Mouse (Mus musculus) adrenal gland, adult 8-10 months (tissue): ENCODE results near the gene Rptor. TPM values are rescaled to one million over a fixed set of nuclear protein-coding genes. Genes with fewer than 3 reads are reported as not detected.

Source experiments
- DNase-seq: peaks from one replicate; pipeline ENCODE4 v3.0.0; 2022
- total RNA-seq, 4 experiments: library from RNA; stranded (reverse); gene quantifications; 2 replicates each; pipeline ENCODE4 v1.2.4; 2022

Gene Rptor
- total RNA-seq, 4 experiments from 2014 or later = 57.6 to 74.5 (median 59.9) TPM

- DNase-seq = no peak
Observed at GRCm38 (mm10) chr11:119738990-119739846, 136.5 kb downstream of the Rptor start.

- DNase-seq = no peak
Observed at GRCm38 (mm10) chr11:119741401-119741800, 138.7 kb downstream of the Rptor start.

GRCm38 (mm10) chr11:119744436-119744835 is 141.7 kb downstream of the Rptor start:
- DNase-seq = no peak

DNA sequence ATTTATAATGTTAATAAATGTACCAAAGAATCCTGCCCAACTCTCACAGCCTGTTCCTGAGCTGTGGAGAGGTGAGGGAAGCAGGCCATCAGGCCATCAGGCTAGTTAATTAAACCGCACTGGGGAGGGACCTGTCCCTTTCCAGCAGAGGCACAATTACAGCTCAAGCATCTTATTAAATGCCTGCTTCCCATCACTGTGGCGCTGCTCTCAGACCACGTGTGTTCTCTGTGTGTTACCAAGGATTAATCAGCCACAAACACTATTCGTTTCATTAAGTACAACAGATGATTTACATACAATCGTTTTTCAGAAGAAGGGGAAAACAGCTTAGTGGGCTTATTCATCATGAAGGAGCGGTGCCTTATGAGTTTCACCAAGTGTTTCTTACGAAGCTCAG is 142.6 kb downstream of the Rptor start:
- DNase-seq = no peak

DNA sequence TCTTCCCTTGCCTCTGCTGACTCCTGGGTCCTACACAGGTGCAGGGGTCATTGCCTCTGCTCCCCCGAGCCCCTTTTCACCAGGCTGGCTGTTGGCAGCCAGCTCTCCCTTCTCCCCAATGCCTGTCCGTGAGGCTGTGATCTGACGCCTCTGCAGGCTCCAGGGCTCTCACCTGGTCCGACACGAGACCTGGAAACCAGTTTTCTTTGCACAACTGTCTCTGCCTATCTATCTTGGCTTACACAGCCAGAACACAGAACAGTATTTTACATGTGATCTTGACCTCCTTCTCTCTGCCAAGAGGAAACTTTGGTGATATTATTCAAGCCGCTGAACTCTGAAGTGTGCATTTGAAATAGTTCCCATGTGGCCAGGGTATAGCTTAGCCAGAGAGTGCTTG is 151.8 kb downstream of the Rptor start:
- no peak for DNase-seq

GRCm38 (mm10) chr11:119758214-119758613 is 155.5 kb downstream of the Rptor start:
- DNase-seq = no peak

GRCm38 (mm10) chr11:119758705-119759327 is 156.1 kb downstream of the Rptor start:
- no peak for DNase-seq

DNA sequence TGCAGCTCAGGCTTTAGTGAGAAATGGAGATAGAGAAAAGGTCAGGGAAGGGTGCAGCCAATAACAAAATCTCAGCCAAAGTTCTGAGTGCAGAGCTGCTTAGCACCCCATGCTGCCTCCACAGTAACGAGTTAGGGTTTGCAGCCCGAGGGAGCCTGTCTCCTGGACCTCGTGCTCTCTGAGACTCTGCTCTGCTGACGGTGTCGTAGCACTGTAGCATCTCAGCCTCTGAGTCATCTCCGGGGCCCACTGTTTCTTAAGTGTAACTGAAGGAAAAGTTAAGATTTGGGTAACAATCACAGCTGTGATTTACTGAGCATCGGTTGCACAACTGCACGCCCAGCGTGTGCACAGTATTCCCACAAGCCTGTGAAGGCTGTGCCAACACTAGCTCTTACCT is 160.2 kb downstream of the Rptor start:
- DNase-seq = no peak

DNA sequence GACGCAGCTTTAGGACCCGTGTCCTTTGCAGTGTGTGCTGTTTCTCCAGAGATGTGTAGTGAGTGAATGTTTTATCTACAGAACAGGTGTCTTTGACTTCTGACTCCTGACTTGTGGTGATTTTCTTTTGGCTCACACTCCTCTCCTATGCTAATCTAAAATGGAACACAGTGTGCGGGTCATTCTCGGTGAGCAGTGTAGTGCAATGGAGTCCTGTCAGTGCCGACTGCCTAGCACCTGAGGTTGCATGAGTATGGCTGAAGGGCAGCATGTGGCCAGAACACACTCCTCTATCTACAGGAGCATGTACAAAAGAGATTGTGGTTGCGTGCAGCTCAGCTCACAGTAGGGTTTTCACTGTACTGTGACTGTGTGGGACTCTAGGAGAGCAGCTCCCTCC is 163.3 kb downstream of the Rptor start:
- DNase-seq = no peak

DNA sequence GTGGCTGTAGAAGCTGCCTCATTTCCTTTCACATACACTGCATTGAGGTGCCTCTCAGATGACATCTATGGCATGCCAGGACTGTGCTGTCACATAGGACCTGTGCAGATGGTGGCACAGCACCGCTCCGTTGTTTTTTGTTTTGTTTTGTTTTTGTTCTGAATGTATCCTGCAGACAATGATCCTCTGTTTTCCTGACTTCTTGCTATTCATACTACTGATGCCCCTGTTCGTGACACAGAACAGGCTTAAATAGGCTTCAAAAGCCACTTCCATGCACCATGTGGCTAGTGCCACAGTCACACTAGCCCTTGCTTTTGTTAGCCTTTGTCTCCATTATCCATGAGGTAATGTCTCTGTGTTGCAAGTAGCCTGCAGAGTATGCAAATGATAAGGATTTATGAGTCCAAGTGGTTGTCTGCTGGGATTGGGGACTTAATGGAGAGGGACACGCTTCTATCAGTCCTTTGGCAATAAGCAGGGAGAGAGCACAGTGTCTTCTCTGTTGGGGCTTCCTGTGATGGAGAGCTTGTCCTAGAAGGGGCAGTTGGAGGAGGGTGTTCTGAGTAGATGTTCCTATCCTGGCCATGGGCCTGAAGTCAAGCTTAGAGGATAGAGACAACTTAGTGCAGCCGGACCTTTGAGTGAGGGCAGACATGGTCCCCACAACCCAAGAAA is 164.2 kb downstream of the Rptor start:
- no peak for DNase-seq

DNA sequence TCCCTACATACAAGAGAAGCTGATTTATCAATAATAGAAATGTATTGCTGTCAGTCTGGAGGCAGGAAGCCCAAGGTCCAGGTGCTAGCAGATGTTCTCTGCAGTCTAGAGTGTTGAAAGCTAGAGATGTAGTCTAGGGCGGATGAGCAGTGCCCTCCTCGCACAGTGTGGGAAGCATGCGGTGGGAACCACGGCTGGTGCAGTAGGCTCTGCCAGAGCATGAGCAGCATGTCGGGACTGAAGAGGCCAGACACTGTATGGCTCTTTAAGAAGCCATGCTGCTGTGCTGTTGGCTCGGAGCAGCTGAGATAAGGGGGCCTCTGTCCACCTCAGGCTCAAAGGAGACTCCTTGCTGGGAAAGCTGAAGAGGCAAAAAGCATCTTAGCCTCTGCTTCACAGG is 164.8 kb downstream of the Rptor start:
- DNase-seq = no peak

GRCm38 (mm10) chr11:119768511-119768910 is 165.8 kb downstream of the Rptor start:
- no peak for DNase-seq

DNA sequence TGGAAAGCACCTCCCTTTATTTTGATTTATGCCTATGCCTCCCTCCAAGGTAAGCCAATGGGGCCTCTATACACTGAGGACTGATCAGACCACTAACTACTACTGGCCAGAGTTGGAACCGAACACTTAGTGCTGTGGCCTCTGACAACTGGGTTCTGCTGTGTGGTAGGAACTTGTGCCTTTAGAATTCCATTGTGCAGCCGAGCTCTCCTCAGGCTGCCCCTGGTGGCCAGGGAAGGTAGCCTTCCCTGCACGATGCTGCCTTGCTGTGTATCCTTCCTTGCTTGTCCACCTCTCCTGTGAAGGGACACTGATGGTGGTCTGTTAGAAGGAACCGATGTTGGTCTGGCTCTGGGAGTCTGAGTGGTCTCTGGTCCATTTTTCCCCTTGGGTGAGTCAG is 167.0 kb downstream of the Rptor start:
- no peak for DNase-seq

GRCm38 (mm10) chr11:119770985-119771384 is 168.3 kb downstream of the Rptor start:
- DNase-seq = no peak

DNA sequence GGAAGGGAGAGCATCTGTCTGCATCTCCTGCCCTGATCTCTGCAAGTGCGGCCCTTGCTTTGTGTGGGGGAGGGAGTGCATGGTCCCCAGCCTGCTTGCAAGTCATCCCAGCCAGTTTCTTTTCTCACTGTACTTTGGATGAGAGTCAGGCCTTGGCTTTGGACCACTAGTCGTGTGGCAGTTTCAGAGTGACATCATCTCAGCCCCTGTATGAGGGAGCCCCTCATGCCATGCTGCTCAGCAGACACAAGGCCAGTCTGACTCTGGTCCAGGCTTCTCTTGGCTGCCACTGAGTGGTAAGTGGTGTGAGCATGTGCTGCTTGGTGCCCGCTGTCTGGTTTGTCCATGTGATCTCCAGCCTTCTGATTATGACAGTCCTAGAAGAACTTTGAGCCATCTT is 170.2 kb downstream of the Rptor start:
- no peak for DNase-seq

- no peak for DNase-seq
Observed at GRCm38 (mm10) chr11:119775076-119775760, 172.5 kb downstream of the Rptor start.

DNA sequence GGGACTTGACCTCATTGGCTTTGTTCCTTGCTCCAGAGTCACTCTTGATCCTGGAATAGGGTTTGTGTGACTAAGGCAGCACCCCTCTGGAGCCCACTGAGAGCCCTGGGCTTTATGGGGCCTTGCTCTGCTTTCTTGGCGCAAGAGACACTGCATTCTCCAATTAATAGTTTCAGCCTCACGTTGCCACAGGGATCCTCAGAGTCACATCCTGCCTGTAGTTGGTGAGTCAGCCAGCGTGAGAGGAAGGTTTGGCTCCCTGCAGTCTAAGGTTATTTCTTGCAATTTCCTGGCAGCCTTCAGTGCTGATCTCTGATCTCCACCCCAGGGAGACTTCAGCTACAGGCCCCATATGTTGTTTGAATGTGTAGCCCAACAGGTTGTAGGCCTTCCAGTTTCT is 174.5 kb downstream of the Rptor start:
- no peak for DNase-seq

- no peak for DNase-seq
Observed at GRCm38 (mm10) chr11:119777872-119778271, 175.2 kb downstream of the Rptor start.

- DNase-seq = no peak
Observed at GRCm38 (mm10) chr11:119780290-119780689, 177.6 kb downstream of the Rptor start.

DNA sequence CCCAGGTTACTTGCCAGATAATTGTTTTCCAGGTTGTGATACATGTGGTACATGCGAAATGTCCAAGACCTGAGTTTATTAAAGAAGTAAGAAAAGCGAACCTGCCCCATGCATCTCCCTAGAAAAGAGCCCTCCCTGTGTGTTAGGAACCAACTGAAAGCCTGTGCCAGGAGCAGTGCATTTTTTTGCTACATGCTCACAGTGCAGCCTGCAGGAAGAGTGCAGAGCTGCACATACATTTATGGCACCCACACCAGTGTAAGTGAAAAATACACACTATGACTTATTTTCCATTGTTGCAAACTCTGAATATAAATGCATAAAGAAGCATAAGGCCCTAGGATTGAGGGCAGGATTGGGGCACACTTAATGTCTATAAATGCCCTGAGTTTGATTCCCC is 178.5 kb downstream of the Rptor start:
- no peak for DNase-seq

DNA sequence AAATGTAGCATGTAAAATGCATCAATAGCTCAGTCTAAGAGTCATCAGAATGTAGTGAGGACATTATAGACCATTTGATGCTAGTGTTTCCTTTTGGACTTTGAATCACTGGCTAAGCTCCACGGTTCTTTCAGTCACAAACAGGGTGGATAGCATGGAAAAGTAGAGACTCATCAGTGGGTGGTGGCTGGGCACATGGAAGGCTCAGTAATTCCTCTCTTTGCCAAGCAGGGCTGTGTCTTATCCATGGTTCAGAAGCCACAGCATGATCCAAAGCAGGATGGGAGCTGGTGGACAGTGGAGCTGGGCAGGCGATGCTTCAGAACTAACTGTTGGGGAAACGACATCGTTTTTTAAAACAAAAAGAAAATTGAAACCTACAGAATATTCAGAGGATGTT is 179.0 kb downstream of the Rptor start:
- no peak for DNase-seq

GRCm38 (mm10) chr11:119783653-119784052 is 180.9 kb downstream of the Rptor start:
- DNase-seq = no peak
